Mouse (Mus musculus): ENCODE measurements around the gene Dzip1. TPM values are rescaled to one million over a fixed set of nuclear protein-coding genes. Genes with fewer than 3 reads are reported as not detected.

Dzip1 gene
- polyA plus RNA-seq, 1 experiment = 47.2 TPM

DNA sequence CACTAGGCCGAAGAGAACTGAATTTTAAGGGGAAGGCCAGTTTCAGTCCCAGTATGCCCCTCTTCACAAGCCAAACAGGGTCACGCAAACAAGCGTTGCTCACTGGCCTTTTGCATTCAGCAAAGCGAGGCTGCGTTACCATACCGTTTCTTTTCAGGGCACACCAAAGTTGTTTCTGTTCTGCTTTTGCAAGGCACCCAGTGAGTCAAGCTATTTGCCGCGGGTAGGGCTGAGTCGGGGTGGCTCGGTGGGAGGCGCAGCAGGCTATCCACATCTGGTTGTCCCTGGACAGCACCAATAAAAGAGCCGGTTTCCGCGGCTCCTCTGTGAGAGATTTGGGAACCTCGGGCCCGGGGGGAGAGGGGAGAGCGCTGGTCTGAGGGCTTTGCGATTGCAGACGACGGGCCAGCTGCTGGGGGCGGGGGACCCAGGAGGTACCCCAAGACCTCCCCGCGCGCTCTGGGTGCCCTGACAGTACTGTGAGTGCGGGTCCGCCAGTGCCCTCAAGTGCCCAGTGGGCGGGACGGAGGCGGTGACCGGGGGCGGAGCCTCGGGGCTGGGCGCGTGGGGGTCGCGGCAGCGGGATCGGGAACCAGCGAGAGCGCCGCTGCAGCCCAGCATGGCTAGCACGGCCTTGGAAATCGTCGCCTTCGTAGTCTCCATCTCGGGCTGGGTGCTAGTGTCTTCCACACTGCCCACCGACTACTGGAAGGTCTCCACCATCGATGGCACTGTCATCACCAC is 70.7 kb downstream of the Dzip1 start:
- H3K9ac ChIP-seq (ENCODE audit: low read depth, poor library complexity, severe bottlenecking) = 0 out of 2 replicates have a peak overlapping the region, but pooled peaks have one; percentile 5
- no peaks in the 10 kb centered on the region for H3K36me3 ChIP-seq (ENCODE audit: control insufficient read depth, insufficient read depth, low read length, poor library complexity, severe bottlenecking)
- H3K4me1 ChIP-seq (ENCODE audit: control insufficient read depth, insufficient read depth, low read length) = no peaks in the 10 kb centered on the region
- peak overlapping the region; percentile 74 for H3K4me3 ChIP-seq (ENCODE audit: low read depth, low read length)
- no peak for TF ChIP-seq POLR2A (IDR thresholded peaks at IDR 0.05; ENCODE audit: insufficient read depth, low read length)
- TF ChIP-seq EP300 (IDR thresholded peaks at IDR 0.05; ENCODE audit: insufficient read depth, low read depth, low read length) = no peak
- no peak for TF ChIP-seq CTCF (IDR thresholded peaks at IDR 0.05; ENCODE audit: low read depth, low read length)
- H3K27me3 ChIP-seq (ENCODE audit: control insufficient read depth, insufficient read depth, low read length, poor library complexity, severe bottlenecking) = peaks cover 7% of the 10 kb centered on the region; the same call in 1 of the 2 replicates
- H3K9me3 ChIP-seq (replicated peaks; ENCODE audit: control insufficient read depth, insufficient read depth, low read length, poor library complexity, severe bottlenecking) = no peaks in the 10 kb centered on the region
- no peak overlapping the region for H3K27ac ChIP-seq (ENCODE audit: insufficient read depth, low read length)

- H3K9ac ChIP-seq (ENCODE audit: low read depth, poor library complexity, severe bottlenecking) = no peak overlapping the region
- no peaks in the 10 kb centered on the region for H3K4me1 ChIP-seq (ENCODE audit: control insufficient read depth, insufficient read depth, low read length)
- H3K4me3 ChIP-seq (ENCODE audit: low read depth, low read length) = no peak overlapping the region
- peaks cover 7% of the 10 kb centered on the region; the same call in 1 of the 2 replicates for H3K27me3 ChIP-seq (ENCODE audit: control insufficient read depth, insufficient read depth, low read length, poor library complexity, severe bottlenecking)
- TF ChIP-seq POLR2A (IDR thresholded peaks at IDR 0.05; ENCODE audit: insufficient read depth, low read length) (no peak), CTCF (IDR thresholded peaks at IDR 0.05; ENCODE audit: low read depth, low read length) (no peak), EP300 (IDR thresholded peaks at IDR 0.05; ENCODE audit: insufficient read depth, low read depth, low read length) (no peak)
- no peaks in the 10 kb centered on the region for H3K36me3 ChIP-seq (ENCODE audit: control insufficient read depth, insufficient read depth, low read length, poor library complexity, severe bottlenecking)
- H3K27ac ChIP-seq (ENCODE audit: insufficient read depth, low read length) = no peak overlapping the region
- no peaks in the 10 kb centered on the region for H3K9me3 ChIP-seq (replicated peaks; ENCODE audit: control insufficient read depth, insufficient read depth, low read length, poor library complexity, severe bottlenecking)
Observed at GRCm38 (mm10) chr14:118851496-118852107, 73.7 kb downstream of the Dzip1 start.

GRCm38 (mm10) chr14:118850696-118851035 is 74.6 kb downstream of the Dzip1 start:
- Histone ChIP-seq H3K36me3 (ENCODE audit: control insufficient read depth, insufficient read depth, low read length, poor library complexity, severe bottlenecking) (no peaks in the 10 kb centered on the region), H3K4me3 (ENCODE audit: low read depth, low read length) (no peak overlapping the region), H3K4me1 (ENCODE audit: control insufficient read depth, insufficient read depth, low read length) (no peaks in the 10 kb centered on the region), H3K9me3 (replicated peaks; ENCODE audit: control insufficient read depth, insufficient read depth, low read length, poor library complexity, severe bottlenecking) (no peaks in the 10 kb centered on the region), H3K27ac (ENCODE audit: insufficient read depth, low read length) (no peak overlapping the region), H3K27me3 (ENCODE audit: control insufficient read depth, insufficient read depth, low read length, poor library complexity, severe bottlenecking) (peaks cover 5% of the 10 kb centered on the region; the same call in 1 of the 2 replicates), H3K9ac (ENCODE audit: low read depth, poor library complexity, severe bottlenecking) (no peak overlapping the region)
- TF ChIP-seq EP300 (IDR thresholded peaks at IDR 0.05; ENCODE audit: insufficient read depth, low read depth, low read length) (no peak), POLR2A (IDR thresholded peaks at IDR 0.05; ENCODE audit: insufficient read depth, low read length) (no peak), CTCF (IDR thresholded peaks at IDR 0.05; ENCODE audit: low read depth, low read length) (no peak)

GRCm38 (mm10) chr14:118850011-118850695 is 75.1 kb downstream of the Dzip1 start:
- no peaks in the 10 kb centered on the region for H3K9me3 ChIP-seq (replicated peaks; ENCODE audit: control insufficient read depth, insufficient read depth, low read length, poor library complexity, severe bottlenecking)
- no peak overlapping the region for H3K27ac ChIP-seq (ENCODE audit: insufficient read depth, low read length)
- H3K36me3 ChIP-seq (ENCODE audit: control insufficient read depth, insufficient read depth, low read length, poor library complexity, severe bottlenecking) = no peaks in the 10 kb centered on the region
- no peaks in the 10 kb centered on the region for H3K4me1 ChIP-seq (ENCODE audit: control insufficient read depth, insufficient read depth, low read length)
- no peak overlapping the region for H3K4me3 ChIP-seq (ENCODE audit: low read depth, low read length)
- H3K9ac ChIP-seq (ENCODE audit: low read depth, poor library complexity, severe bottlenecking) = no peak overlapping the region
- no peak for TF ChIP-seq POLR2A (IDR thresholded peaks at IDR 0.05; ENCODE audit: insufficient read depth, low read length)
- no peak for TF ChIP-seq EP300 (IDR thresholded peaks at IDR 0.05; ENCODE audit: insufficient read depth, low read depth, low read length)
- TF ChIP-seq CTCF (IDR thresholded peaks at IDR 0.05; ENCODE audit: low read depth, low read length) = no peak
- peaks cover 2% of the 10 kb centered on the region; the same call in 1 of the 2 replicates for H3K27me3 ChIP-seq (ENCODE audit: control insufficient read depth, insufficient read depth, low read length, poor library complexity, severe bottlenecking)

- TF ChIP-seq POLR2A (IDR thresholded peaks at IDR 0.05; ENCODE audit: insufficient read depth, low read length) (no peak), CTCF (IDR thresholded peaks at IDR 0.05; ENCODE audit: low read depth, low read length) (no peak), EP300 (IDR thresholded peaks at IDR 0.05; ENCODE audit: insufficient read depth, low read depth, low read length) (no peak)
- Histone ChIP-seq H3K9ac (ENCODE audit: low read depth, poor library complexity, severe bottlenecking) (no peak overlapping the region), H3K4me1 (ENCODE audit: control insufficient read depth, insufficient read depth, low read length) (no peaks in the 10 kb centered on the region), H3K27ac (ENCODE audit: insufficient read depth, low read length) (no peak overlapping the region), H3K9me3 (replicated peaks; ENCODE audit: control insufficient read depth, insufficient read depth, low read length, poor library complexity, severe bottlenecking) (no peaks in the 10 kb centered on the region), H3K36me3 (ENCODE audit: control insufficient read depth, insufficient read depth, low read length, poor library complexity, severe bottlenecking) (no peaks in the 10 kb centered on the region), H3K27me3 (ENCODE audit: control insufficient read depth, insufficient read depth, low read length, poor library complexity, severe bottlenecking) (no peaks in the 10 kb centered on the region), H3K4me3 (ENCODE audit: low read depth, low read length) (no peak overlapping the region)
Observed at GRCm38 (mm10) chr14:118848171-118848570, 77.1 kb downstream of the Dzip1 start.

All from ES-Bruce4 (cell line).